Mouse (Mus musculus): ENCODE data around the gene Gm7697. TPM values are rescaled to one million over a fixed set of nuclear protein-coding genes. Genes with fewer than 3 reads are reported as not detected.

The Gm7697 gene
- polyA plus RNA-seq, 1 experiment from 2014 or later: not detected

Other genes starting within 250 kb of the Gm7697 start
- not detected in 2 replicates for gene Gm9495, start 69.4 kb downstream of the Gm7697 start, polyA plus RNA-seq (2015; fragmentation: Nextera tagmentation; extraction: Ambion mirVana)
- gene Zfp868, start 102.6 kb upstream of the Gm7697 start, polyA plus RNA-seq (2015; fragmentation: Nextera tagmentation; extraction: Ambion mirVana): 24.4 and 25.5 TPM in 2 replicates
- gene Zfp964, start 131.5 kb upstream of the Gm7697 start, polyA plus RNA-seq (2015; fragmentation: Nextera tagmentation; extraction: Ambion mirVana): 2.3 and 2.5 TPM in 2 replicates
- 28.7 and 30.9 TPM in 2 replicates for gene Zfp869, start 187.7 kb upstream of the Gm7697 start, polyA plus RNA-seq (2015; fragmentation: Nextera tagmentation; extraction: Ambion mirVana)
- 5.7 and 5.8 TPM in 2 replicates for gene Zfp963, start 227.0 kb upstream of the Gm7697 start, polyA plus RNA-seq (2015; fragmentation: Nextera tagmentation; extraction: Ambion mirVana)

All from kidney, embryonic 15.5 days (tissue).